Mouse (Mus musculus): ENCODE data around the gene Atp6v1e2. TPM values are rescaled to one million over a fixed set of nuclear protein-coding genes. Genes with fewer than 3 reads are reported as not detected.

Gene Atp6v1e2
- polyA plus RNA-seq, 2 experiments: not detected

DNA sequence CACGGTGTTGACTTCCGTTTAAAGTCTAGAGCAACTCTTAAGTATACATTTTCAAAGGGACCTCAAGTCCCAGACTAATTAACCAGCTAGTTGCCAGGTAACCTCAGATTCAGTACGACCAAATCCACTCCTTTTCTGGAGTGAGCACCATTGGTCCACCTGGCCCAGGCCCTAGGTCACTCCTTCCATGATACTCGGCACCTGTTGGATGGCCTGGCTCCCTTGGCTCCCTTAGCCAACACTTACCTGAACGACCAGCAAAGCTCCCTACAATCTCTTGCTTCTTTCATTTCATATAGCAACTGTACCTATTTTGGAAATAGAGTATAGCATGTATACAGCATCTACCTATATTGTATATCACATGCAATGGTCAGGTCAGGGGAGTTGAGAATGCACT lies 47.1 kb downstream of the Atp6v1e2 start:
- DNase-seq (ENCODE audit: low spot score): no peak
- H3K27me3 ChIP-seq (ENCODE audit: control insufficient read depth, insufficient read depth, low read length): no peaks in the 10 kb centered on the region
- H3K4me2 ChIP-seq (replicated peaks; ENCODE audit: low read depth, low read length, severe bottlenecking): no peak overlapping the region
- H3K9ac ChIP-seq (ENCODE audit: low read depth, low read length, severe bottlenecking): no peak overlapping the region
- no peak overlapping the region for H3K27ac ChIP-seq (replicated peaks; ENCODE audit: low read depth, low read length)
- H3K36me3 ChIP-seq (ENCODE audit: control insufficient read depth, insufficient read depth, low read length): no peaks in the 10 kb centered on the region
- H3K4me3 ChIP-seq (replicated peaks; ENCODE audit: low read length): no peak overlapping the region
- no peaks in the 10 kb centered on the region for H3K9me3 ChIP-seq (ENCODE audit: control insufficient read depth, low read length)
- 68% methylated on average over 5 of the region's 5 CpGs for WGBS
- H3K4me1 ChIP-seq (ENCODE audit: control insufficient read depth, insufficient read depth, low read length): peaks cover 7% of the 10 kb centered on the region
- no peak for TF ChIP-seq POLR2A (IDR thresholded peaks at IDR 0.05; ENCODE audit: borderline replicate concordance, extremely low read depth, insufficient read depth, insufficient read length)
- ATAC-seq (ENCODE audit: low FRiP score, low read depth): no peak

DNA sequence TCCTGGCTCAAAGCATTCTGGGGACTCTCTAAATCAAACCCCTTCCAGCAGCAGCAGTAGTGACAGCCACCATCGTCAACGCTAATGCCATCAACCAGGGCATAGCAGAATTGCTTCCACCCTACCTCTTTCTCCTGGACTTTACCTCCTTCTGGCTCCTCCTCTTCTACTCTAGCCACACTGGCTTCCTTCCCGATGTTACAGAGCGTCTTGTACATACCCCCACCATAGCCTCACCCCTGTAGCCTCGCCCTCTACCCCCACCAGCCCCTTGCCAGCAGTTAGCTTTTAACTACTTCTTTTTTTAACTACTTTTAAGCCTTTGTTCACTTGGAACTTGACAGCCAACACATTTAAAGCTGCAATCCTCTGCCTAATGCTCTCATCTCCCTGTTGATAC lies 47.9 kb downstream of the Atp6v1e2 start:
- no peak overlapping the region for H3K9ac ChIP-seq (ENCODE audit: low read depth, low read length, severe bottlenecking)
- H3K4me1 ChIP-seq (ENCODE audit: control insufficient read depth, insufficient read depth, low read length): no peaks in the 10 kb centered on the region; the same call in 1 of the 2 replicates
- H3K9me3 ChIP-seq (ENCODE audit: control insufficient read depth, low read length): no peaks in the 10 kb centered on the region
- no peak for TF ChIP-seq POLR2A (IDR thresholded peaks at IDR 0.05; ENCODE audit: borderline replicate concordance, extremely low read depth, insufficient read depth, insufficient read length)
- no peak for ATAC-seq (ENCODE audit: low FRiP score, low read depth)
- H3K27ac ChIP-seq (replicated peaks; ENCODE audit: low read depth, low read length): no peak overlapping the region
- WGBS: 84% methylated on average over 5 of the region's 5 CpGs
- H3K4me2 ChIP-seq (replicated peaks; ENCODE audit: low read depth, low read length, severe bottlenecking): no peak overlapping the region
- H3K4me3 ChIP-seq (replicated peaks; ENCODE audit: low read length): no peak overlapping the region
- no peaks in the 10 kb centered on the region for H3K27me3 ChIP-seq (ENCODE audit: control insufficient read depth, insufficient read depth, low read length)
- no peak for DNase-seq (ENCODE audit: low spot score)
- H3K36me3 ChIP-seq (ENCODE audit: control insufficient read depth, insufficient read depth, low read length): no peaks in the 10 kb centered on the region

DNA sequence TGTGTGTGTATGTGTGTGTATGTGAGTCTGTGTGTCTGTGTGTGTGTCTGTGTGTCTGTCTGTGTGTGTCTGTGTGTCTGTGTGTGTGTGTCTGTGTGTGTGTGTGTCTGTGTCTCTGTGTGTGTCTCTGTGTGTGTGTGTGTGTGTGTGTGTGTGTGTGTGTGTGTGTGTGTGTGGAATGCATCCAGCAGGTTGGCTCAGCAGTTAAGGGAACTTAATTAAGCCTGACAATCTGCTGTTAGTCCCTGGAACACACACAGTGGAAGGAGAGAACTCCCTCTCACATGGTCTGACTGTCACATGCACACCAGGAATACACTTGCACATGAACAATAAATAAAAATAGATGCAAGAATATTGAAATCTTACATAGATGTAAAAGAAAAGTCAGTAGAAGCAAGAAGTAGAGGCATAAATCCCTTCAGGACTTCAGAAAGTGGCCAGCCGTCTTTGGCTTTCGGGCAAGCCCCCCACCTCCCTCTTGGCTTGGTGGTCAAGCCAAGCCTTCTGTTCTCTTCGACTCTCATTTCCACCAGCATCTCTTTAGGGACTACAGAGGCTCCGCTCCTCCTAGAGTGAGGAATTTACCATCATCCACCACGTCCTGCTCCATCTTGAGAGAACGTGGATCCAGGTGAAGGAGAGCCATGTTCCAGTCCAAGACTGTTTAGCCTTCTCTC lies 50.1 kb downstream of the Atp6v1e2 start:
- Histone ChIP-seq H3K4me1 (ENCODE audit: control insufficient read depth, insufficient read depth, low read length) (no peaks in the 10 kb centered on the region), H3K9me3 (ENCODE audit: control insufficient read depth, low read length) (no peaks in the 10 kb centered on the region), H3K27me3 (ENCODE audit: control insufficient read depth, insufficient read depth, low read length) (no peaks in the 10 kb centered on the region), H3K9ac (ENCODE audit: low read depth, low read length, severe bottlenecking) (no peak overlapping the region), H3K36me3 (ENCODE audit: control insufficient read depth, insufficient read depth, low read length) (no peaks in the 10 kb centered on the region), H3K27ac (replicated peaks; ENCODE audit: low read depth, low read length) (no peak overlapping the region), H3K4me2 (replicated peaks; ENCODE audit: low read depth, low read length, severe bottlenecking) (no peak overlapping the region), H3K4me3 (replicated peaks; ENCODE audit: low read length) (no peak overlapping the region)
- ATAC-seq (ENCODE audit: low FRiP score, low read depth) (no peak), DNase-seq (ENCODE audit: low spot score) (no peak)
- TF ChIP-seq POLR2A (IDR thresholded peaks at IDR 0.05; ENCODE audit: borderline replicate concordance, extremely low read depth, insufficient read depth, insufficient read length): no peak
- WGBS: 89% methylated on average over 6 of the region's 6 CpGs

GRCm38 (mm10) chr17:86895191-86895590 lies 52.5 kb downstream of the Atp6v1e2 start:
- no peak for ATAC-seq (ENCODE audit: low FRiP score, low read depth)
- Histone ChIP-seq H3K27ac (replicated peaks; ENCODE audit: low read depth, low read length) (no peak overlapping the region), H3K9ac (ENCODE audit: low read depth, low read length, severe bottlenecking) (no peak overlapping the region), H3K9me3 (ENCODE audit: control insufficient read depth, low read length) (no peaks in the 10 kb centered on the region), H3K27me3 (ENCODE audit: control insufficient read depth, insufficient read depth, low read length) (no peaks in the 10 kb centered on the region), H3K4me1 (ENCODE audit: control insufficient read depth, insufficient read depth, low read length) (no peaks in the 10 kb centered on the region), H3K4me3 (replicated peaks; ENCODE audit: low read length) (no peak overlapping the region), H3K36me3 (ENCODE audit: control insufficient read depth, insufficient read depth, low read length) (no peaks in the 10 kb centered on the region), H3K4me2 (replicated peaks; ENCODE audit: low read depth, low read length, severe bottlenecking) (no peak overlapping the region)
- no peak for TF ChIP-seq POLR2A (IDR thresholded peaks at IDR 0.05; ENCODE audit: borderline replicate concordance, extremely low read depth, insufficient read depth, insufficient read length)
- no peak for DNase-seq (ENCODE audit: low spot score)
- 93% methylated on average over 4 of the region's 4 CpGs for WGBS

Other genes starting within 250 kb of the Atp6v1e2 start
- gene Epas1, start 194.2 kb downstream of the Atp6v1e2 start, polyA plus RNA-seq (2012; rRNA removed): 11.4 and 13.2 TPM in 2 replicates
- 8.3 and 8.7 TPM in 2 replicates for gene Epas1, start 194.2 kb downstream of the Atp6v1e2 start, polyA plus RNA-seq (2014; fragmentation: Nextera tagmentation; extraction: Ambion mirVana)
- gene Tmem247, start 30.5 kb downstream of the Atp6v1e2 start, polyA plus RNA-seq (2012; rRNA removed): not detected in 2 replicates
- not detected in 2 replicates for gene Tmem247, start 30.5 kb downstream of the Atp6v1e2 start, polyA plus RNA-seq (2014; fragmentation: Nextera tagmentation; extraction: Ambion mirVana)
- gene Rhoq, start 15.2 kb upstream of the Atp6v1e2 start, polyA plus RNA-seq (2012; rRNA removed): 61.5 and 67.4 TPM in 2 replicates
- gene Rhoq, start 15.2 kb upstream of the Atp6v1e2 start, polyA plus RNA-seq (2014; fragmentation: Nextera tagmentation; extraction: Ambion mirVana): 35.3 and 35.4 TPM in 2 replicates
- 21.6 and 23.5 TPM in 2 replicates for gene Pigf, start 77.5 kb upstream of the Atp6v1e2 start, polyA plus RNA-seq (2012; rRNA removed)
- 30.5 and 32.9 TPM in 2 replicates for gene Pigf, start 77.5 kb upstream of the Atp6v1e2 start, polyA plus RNA-seq (2014; fragmentation: Nextera tagmentation; extraction: Ambion mirVana)
- gene Cript, start 77.7 kb upstream of the Atp6v1e2 start, polyA plus RNA-seq (2012; rRNA removed): 36.0 and 42.1 TPM in 2 replicates
- gene Cript, start 77.7 kb upstream of the Atp6v1e2 start, polyA plus RNA-seq (2014; fragmentation: Nextera tagmentation; extraction: Ambion mirVana): 126 and 132 TPM in 2 replicates
- gene Socs5, start 159.8 kb upstream of the Atp6v1e2 start, polyA plus RNA-seq (2012; rRNA removed): 18.4 TPM in 2 replicates
- 21.2 and 27.3 TPM in 2 replicates for gene Socs5, start 159.8 kb upstream of the Atp6v1e2 start, polyA plus RNA-seq (2014; fragmentation: Nextera tagmentation; extraction: Ambion mirVana)

Measured in limb, embryonic 14.5 days (tissue).